Mouse (Mus musculus): ENCODE measurements around the gene Ciao2a.

DNA sequence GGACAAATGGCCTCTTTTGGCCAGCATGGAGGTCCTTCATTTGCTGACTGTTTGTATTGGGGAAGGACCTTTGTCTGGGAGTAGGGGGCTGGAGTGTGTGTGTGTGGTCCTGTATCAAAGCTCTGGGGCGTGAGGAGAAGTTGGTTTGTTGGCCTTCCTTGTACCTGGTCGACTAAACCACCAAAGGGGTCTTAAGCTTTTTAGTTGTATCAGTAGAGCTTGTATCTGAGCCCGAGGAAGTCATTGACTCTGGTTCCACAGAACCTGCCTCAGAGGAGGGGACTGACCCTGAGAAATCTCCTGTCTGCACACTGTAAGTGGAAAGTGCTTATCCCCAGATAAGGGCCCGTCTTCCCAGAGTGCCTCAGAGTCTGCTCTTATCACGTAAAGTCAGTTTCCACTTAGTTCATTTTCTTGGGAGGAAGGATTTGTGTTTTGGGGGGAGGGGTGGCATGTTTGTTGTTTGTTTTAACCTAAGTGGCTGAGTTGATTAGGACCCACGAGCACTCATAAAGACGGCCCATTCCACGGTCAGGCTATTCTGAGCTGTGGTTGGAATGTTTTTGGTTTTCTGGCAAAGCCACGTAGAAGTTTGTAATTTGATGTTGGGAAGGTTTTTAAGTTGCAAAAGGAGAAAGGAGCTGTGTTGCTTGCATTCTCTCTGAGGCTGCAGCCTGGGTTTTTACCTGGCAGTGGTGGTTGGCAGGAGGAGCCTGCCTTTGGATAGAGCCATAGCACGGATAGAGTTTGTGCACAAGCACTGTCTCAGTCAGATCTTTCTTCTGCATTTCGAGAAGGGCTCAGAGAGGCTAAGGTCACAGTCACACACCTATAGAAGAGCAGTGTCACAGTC is 55.6 kb downstream of the Ciao2a start:
- no peak for TF ChIP-seq MAFK (IDR thresholded peaks at IDR 0.05; ENCODE audit: insufficient read depth, low read depth, low read length)
- TF ChIP-seq ZC3H11A (IDR thresholded peaks at IDR 0.05; ENCODE audit: borderline replicate concordance, low read depth, low read length) = no peak
- TF ChIP-seq ZNF384 (IDR thresholded peaks at IDR 0.05; ENCODE audit: low read depth, low read length) = no peak
- TF ChIP-seq CHD2 (IDR thresholded peaks at IDR 0.05; ENCODE audit: low read depth, low read length) = no peak

Data from ES-E14 (cell line).